Mouse (Mus musculus) spleen, embryonic (tissue): ENCODE results near the gene Gabrp.

Experiments
- CTCF ChIA-PET: fragments of 350-600 bp; sonication (Branson Sonifier 250); formaldehyde crosslinking; loops from one replicate; lab custom pipeline; 2022; lab: Charles Lee

Gene Gabrp

DNA sequence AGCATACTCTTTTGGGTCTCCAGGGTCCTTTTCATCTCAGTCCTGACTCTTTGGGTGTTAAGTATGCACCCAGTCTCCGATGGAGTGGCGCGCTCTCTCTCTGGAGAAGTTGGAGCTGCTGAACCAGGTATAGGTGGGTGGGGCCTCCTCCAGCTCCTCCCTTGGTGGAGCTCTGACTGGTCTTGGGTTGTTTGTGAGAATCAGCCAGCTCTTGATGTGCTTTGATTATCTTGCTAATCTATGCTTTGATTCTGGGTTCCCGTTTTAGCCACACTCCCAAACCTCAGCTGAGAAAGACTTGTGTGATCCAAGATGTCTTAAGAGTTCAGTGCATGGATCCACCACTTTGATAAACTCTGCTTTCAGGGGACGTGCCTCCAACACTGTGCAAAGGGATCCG, at the start of gene Gabrp:
Gabrp (minus strand) TSS at position 101 of the 400 bp plus-strand sequence.
- CTCF ChIA-PET: no interaction called here

- CTCF ChIA-PET: no interaction called here
Measured at GRCm38 (mm10) chr11:33627136-33627742, 48.5 kb upstream of the Gabrp start.

DNA sequence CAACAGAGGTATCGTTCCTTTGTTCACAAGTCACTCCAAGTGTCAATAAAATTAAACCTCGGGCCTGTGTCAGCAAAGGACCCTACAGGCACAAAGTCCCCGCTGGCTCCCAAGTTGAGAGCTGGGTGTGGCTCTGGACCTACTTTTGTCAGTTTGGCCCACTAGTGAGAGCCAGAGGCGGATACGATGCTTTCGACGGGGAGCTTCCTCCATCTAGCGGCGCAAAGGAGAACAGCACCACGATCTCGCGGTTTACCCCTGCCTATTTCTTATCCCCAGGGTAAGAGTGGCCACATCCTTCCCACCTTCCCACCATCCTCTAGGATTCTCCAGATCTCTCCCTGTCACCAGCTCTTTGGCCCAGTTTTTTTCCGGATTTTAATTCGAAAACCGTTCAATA, 35.5 kb upstream of the Gabrp start:
- CTCF ChIA-PET: no interaction called here

- CTCF ChIA-PET: no interaction called here
Measured at GRCm38 (mm10) chr11:33607784-33608183, 29.0 kb upstream of the Gabrp start.

DNA sequence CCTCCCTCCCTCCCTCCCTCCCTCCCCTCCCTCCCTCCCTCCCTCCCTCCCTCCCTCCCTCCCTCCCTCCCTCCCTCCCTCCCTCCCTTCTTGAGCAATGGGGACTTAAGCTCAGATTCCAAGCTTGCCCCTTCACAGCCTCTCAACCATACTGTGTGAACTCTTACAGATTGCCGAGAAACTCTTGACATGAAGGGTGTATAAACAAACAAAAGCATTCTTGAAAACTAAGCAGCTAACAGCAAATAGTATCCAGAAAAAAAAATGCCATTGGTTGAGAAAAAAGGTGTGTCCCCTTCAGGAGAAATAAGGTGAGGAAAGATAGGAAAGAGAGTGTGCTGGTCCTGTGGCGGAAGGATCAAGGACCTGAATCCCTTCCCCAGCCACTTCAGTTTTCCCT, 24.4 kb upstream of the Gabrp start:
- CTCF ChIA-PET: no interaction called here

DNA sequence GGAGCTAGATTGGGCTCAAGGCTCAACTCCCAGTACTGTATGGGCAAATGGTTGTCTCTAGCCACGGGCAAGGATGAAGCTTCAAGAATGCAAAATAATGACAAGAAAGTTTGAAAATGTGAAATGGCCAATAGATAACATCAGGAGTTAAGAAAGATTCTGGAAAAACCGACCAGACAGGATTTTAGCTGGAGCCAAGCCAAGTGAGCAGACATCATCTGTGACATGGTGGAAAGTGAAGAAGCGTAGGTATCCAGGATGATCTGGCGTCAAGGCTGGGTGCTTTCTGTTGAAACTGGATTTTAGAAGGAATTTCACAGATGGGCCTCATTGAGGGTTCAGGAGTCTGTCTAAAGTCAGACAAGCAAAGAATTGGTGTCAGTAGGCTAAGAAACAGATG, 20.2 kb upstream of the Gabrp start, which contains the start of gene D130052B06Rik:
D130052B06Rik (plus strand) TSS at position 317 of the 400 bp plus-strand sequence.
- CTCF ChIA-PET: no interaction called here

GRCm38 (mm10) chr11:33596655-33597054, 17.9 kb upstream of the Gabrp start:
- CTCF ChIA-PET: no interaction called here

DNA sequence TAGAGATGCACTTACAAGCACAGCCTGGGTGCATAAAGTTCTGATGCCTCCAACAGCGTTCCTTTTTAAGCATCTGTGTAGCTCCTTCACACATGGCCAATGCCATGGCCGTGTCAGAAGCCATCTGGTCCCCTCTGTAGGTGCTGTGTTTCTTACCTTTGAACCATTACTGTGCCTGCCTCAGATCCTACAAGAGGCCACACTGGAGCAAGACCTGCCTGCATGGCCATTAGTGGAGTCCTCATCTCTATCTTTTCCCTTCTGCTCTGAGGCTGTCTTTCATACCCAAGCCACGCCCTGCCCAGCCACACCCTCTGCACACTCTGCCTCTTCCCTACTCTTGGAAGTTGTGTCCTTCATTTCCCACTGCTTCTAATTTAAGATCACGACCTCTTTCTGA, 14.1 kb upstream of the Gabrp start:
- CTCF ChIA-PET: no interaction called here

- CTCF ChIA-PET: no interaction called here
Measured at GRCm38 (mm10) chr11:33590771-33591170, 12.0 kb upstream of the Gabrp start.

GRCm38 (mm10) chr11:33586614-33587013, 7.9 kb upstream of the Gabrp start:
- CTCF ChIA-PET: no interaction called here

GRCm38 (mm10) chr11:33579621-33580020, 862 bp upstream of the Gabrp start:
- CTCF ChIA-PET: no interaction called here

GRCm38 (mm10) chr11:33574944-33575343, 3.8 kb downstream of the Gabrp start:
- CTCF ChIA-PET: no interaction called here

- CTCF ChIA-PET: no interaction called here
Measured at GRCm38 (mm10) chr11:33570413-33570812, 8.3 kb downstream of the Gabrp start.

GRCm38 (mm10) chr11:33563921-33564320, 14.8 kb downstream of the Gabrp start:
- CTCF ChIA-PET: no interaction called here

- CTCF ChIA-PET: interaction anchor here (0.6 kb wide), 1 partner anchor 390 kb away, joined by 5 read pairs; no protein-coding TSS in a partner anchor
Measured at GRCm38 (mm10) chr11:33554123-33554522, 24.6 kb downstream of the Gabrp start.

- CTCF ChIA-PET: no interaction called here
Measured at GRCm38 (mm10) chr11:33550861-33551560, 27.7 kb downstream of the Gabrp start.

GRCm38 (mm10) chr11:33547386-33547785, 31.4 kb downstream of the Gabrp start:
- CTCF ChIA-PET: no interaction called here

GRCm38 (mm10) chr11:33544945-33545344, 33.8 kb downstream of the Gabrp start:
- CTCF ChIA-PET: no interaction called here

GRCm38 (mm10) chr11:33544121-33544520, 34.6 kb downstream of the Gabrp start:
- CTCF ChIA-PET: no interaction called here

- CTCF ChIA-PET: no interaction called here
Measured at GRCm38 (mm10) chr11:33537390-33538125, 41.2 kb downstream of the Gabrp start.

DNA sequence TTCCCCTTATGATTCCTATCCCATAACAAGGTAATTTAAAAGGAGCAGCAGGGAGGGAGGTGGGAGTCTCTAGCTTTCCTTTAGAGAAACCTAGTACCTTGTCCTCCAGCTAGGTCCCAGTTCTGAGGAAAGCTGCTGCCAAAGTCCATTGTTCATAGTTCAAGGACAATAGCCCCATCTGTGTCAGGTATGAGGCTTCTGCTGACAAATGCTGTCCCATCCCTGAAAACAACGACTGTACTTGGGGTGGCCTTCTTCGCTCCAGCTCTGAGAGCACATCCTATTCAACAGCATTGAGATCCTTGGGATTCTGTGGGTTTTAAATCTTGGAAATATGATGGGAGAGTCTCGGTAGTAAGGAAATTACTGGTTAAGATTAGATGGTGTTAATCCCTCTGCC, 42.1 kb downstream of the Gabrp start:
- CTCF ChIA-PET: no interaction called here

DNA sequence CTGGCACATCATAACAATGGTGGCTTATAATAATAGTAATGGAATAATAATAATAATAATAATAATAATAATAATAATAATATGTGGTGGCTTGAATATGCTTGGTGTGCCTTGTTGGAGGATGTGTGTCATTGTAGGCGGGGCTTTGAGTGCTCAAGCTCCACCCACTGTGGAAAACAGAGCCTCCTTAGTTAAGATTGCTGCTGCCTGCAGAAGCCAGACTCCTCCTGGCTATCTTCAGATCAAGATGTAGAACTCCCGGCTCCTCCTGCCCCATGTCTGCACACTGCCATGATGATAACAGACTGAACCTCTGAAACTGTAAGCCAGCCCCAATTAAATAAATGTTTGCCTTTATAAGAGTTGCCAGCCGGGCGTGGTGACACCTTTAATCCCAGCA, 44.2 kb downstream of the Gabrp start:
- CTCF ChIA-PET: no interaction called here

DNA sequence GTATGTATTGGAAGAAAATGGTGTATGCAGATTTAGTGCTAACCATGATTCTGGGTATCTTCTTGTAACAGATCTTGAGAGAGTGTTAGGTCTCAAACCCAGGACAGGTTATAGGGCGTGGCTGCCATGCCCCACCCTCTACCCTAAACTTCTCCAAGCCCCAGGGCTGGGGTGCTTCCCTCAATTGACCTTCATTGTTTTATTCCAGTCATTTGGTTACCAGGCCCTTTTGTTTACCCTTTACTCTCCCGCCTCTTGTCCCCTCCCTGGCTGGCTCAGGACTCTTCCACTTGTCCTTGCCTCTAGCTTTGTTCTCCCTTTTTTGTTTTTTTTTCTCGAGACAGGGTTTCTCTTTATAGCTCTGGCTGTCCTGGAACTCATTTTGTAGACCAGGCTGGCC, 45.2 kb downstream of the Gabrp start:
- CTCF ChIA-PET: no interaction called here
